Mouse (Mus musculus): ENCODE data around the gene Polr3e. TPM values are rescaled to one million over a fixed set of nuclear protein-coding genes. Genes with fewer than 3 reads are reported as not detected.
A peak's percentile ranks its signal among the peaks of the same experiment; 100 is the strongest.

The Polr3e gene
- polyA plus RNA-seq, 1 experiment from 2014 or later = 44.0 TPM

DNA sequence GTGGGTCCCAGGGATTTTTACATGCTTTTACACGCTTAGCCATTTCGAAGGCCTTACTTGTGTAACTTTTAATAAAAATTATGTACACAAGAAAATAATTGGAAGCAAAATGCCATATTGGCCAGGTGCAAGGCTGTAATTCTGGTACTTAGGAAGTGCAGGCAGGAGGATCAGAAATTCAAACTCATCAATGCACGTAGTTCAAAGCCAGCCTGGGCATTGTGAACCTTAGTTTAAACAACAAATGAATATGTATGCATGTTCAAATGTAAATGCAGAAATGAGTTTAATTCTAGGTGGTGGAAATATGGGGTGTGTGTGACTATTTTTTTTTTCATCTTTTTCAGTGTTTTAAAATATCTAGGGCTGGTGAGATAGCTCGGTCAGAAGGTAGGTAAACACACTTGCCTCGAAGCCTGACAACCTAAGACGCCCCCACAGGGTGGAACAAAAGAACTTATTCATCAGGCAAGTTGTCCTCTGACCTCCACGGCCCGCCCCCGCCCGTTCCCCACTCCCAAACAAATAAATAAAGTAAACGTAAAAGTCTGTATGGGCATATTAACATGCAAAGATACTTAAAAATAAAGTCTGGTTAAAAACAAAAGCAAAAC is 1.2 kb upstream of the Polr3e start:
- Histone ChIP-seq H3K9me3 (replicated peaks) (no peaks in the 10 kb centered on the region), H3K27me3 (no peaks in the 10 kb centered on the region), H3K4me3 (replicated peaks) (peak overlapping the region; percentile 20; the same call in 1 of the 2 replicates), H3K9ac (no peak overlapping the region), H3K4me1 (peaks cover 15% of the 10 kb centered on the region), H3K36me3 (no peaks in the 10 kb centered on the region), H3K4me2 (0 out of 2 replicates have a peak overlapping the region, but pooled peaks have one; percentile 27), H3K27ac (no peak overlapping the region)
- 31% methylated on average over 11 of the region's 11 CpGs for WGBS
- no peak for ATAC-seq (replicated peaks; ENCODE audit: low FRiP score)

DNA sequence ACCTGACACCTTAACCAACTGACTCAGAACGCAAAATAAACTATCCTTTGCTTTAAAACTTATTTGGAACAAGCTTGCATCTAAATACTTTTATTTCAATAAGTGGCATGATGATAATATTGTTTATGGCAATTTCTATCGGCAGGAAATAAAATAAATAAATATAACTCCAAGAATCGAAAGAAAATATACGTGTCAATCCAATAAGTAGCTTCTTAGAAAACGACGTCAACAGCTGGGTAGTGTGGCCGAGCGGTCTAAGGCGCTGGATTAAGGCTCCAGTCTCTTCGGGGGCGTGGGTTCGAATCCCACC is 309 bp upstream of the Polr3e start:
- Histone ChIP-seq H3K4me1 (peaks cover 15% of the 10 kb centered on the region), H3K4me3 (replicated peaks) (peak overlapping the region; percentile 98), H3K4me2 (peak overlapping the region; percentile 68), H3K27me3 (no peaks in the 10 kb centered on the region), H3K9me3 (replicated peaks) (no peaks in the 10 kb centered on the region), H3K36me3 (0 out of 2 replicates have a peak, but pooled peaks cover 6% of the 10 kb centered on the region), H3K27ac (no peak overlapping the region), H3K9ac (no peak overlapping the region)
- WGBS = 7% methylated on average over 12 of the region's 12 CpGs
- no peak; the same call in 1 of the 2 replicates for ATAC-seq (replicated peaks; ENCODE audit: low FRiP score)

- Histone ChIP-seq H3K9me3 (replicated peaks) (no peaks in the 10 kb centered on the region), H3K4me2 (peak overlapping the region; percentile 68), H3K36me3 (peaks cover 14% of the 10 kb centered on the region), H3K27me3 (no peaks in the 10 kb centered on the region), H3K4me1 (peaks cover 15% of the 10 kb centered on the region), H3K9ac (peak overlapping the region; percentile 90), H3K27ac (peak overlapping the region; percentile 78), H3K4me3 (replicated peaks) (peak overlapping the region; percentile 98)
- WGBS = 5% methylated on average over 10 of the region's 10 CpGs
- peak; percentile 55 for ATAC-seq (replicated peaks; ENCODE audit: low FRiP score)
Observed at GRCm38 (mm10) chr7:120918526-120918962, 1.0 kb downstream of the Polr3e start.

DNA sequence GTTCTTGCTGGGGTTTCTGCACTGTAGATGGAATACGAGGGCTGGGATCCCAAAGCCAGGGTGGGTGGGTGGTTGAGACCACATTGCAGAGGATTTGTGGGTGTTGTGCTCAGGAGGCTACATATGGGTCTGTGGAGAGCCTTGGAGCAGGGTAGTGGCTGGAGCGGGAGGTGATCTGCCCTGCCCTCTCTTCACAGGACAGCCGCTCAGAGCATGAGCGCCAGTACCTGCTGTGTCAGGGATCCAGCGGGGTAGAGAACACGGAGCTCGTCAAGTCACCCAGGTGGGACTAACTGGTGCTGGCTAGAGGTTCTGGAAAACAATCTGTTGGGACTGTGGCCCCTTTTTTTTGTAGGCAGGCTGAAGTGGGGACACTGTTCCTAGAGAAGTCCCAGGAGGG is 15.6 kb downstream of the Polr3e start:
- 84% methylated on average over 7 of the region's 7 CpGs for WGBS
- Histone ChIP-seq H3K9me3 (replicated peaks) (no peaks in the 10 kb centered on the region), H3K36me3 (peaks cover 99% of the 10 kb centered on the region), H3K4me1 (no peaks in the 10 kb centered on the region), H3K27me3 (no peaks in the 10 kb centered on the region), H3K4me2 (no peak overlapping the region), H3K4me3 (replicated peaks) (no peak overlapping the region), H3K27ac (no peak overlapping the region), H3K9ac (no peak overlapping the region)
- no peak for ATAC-seq (replicated peaks; ENCODE audit: low FRiP score)

- no peak overlapping the region for H3K4me3 ChIP-seq (replicated peaks)
- peaks cover 99% of the 10 kb centered on the region for H3K36me3 ChIP-seq
- H3K27ac ChIP-seq = no peak overlapping the region
- ATAC-seq (replicated peaks; ENCODE audit: low FRiP score) = no peak
- no peaks in the 10 kb centered on the region for H3K27me3 ChIP-seq
- no peaks in the 10 kb centered on the region for H3K9me3 ChIP-seq (replicated peaks)
- WGBS = 83% methylated on average over 5 of the region's 5 CpGs
- no peak overlapping the region for H3K9ac ChIP-seq
- H3K4me1 ChIP-seq = no peaks in the 10 kb centered on the region
- H3K4me2 ChIP-seq = no peak overlapping the region
Observed at GRCm38 (mm10) chr7:120933680-120934195, 16.2 kb downstream of the Polr3e start.

DNA sequence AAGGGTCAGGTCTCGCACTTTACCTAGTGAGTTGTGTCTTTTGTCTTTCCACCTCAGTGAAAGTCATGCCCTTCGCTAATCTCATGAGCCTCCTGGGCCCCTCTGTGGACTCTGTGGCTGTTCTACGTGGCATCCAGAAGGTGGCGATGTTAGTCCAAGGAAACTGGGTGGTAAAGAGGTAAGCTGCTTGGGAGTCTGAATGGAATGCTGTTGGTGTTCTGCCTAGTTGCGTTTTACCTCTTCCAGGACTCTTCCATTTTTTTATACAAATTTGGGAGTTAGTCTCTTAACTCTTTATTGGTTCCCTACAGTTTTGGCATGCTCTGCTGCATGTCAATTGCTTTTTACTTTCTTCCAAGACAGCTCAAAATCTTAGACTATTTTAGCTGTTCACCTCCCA is 17.2 kb downstream of the Polr3e start:
- 42% methylated on average over 5 of the region's 5 CpGs for WGBS
- H3K9ac ChIP-seq = no peak overlapping the region
- H3K9me3 ChIP-seq (replicated peaks) = no peaks in the 10 kb centered on the region
- peaks cover 99% of the 10 kb centered on the region for H3K36me3 ChIP-seq
- ATAC-seq (replicated peaks; ENCODE audit: low FRiP score) = 0 out of 2 replicates have a peak, but pooled peaks have one; percentile 69
- H3K4me1 ChIP-seq = no peaks in the 10 kb centered on the region
- no peak overlapping the region for H3K27ac ChIP-seq
- H3K4me3 ChIP-seq (replicated peaks) = no peak overlapping the region
- no peaks in the 10 kb centered on the region for H3K27me3 ChIP-seq
- H3K4me2 ChIP-seq = no peak overlapping the region

- Histone ChIP-seq H3K27ac (no peak overlapping the region), H3K36me3 (peaks cover 99% of the 10 kb centered on the region), H3K9me3 (replicated peaks) (no peaks in the 10 kb centered on the region), H3K9ac (no peak overlapping the region), H3K4me1 (no peaks in the 10 kb centered on the region), H3K4me2 (no peak overlapping the region), H3K4me3 (replicated peaks) (no peak overlapping the region), H3K27me3 (no peaks in the 10 kb centered on the region)
- no peak for ATAC-seq (replicated peaks; ENCODE audit: low FRiP score)
- WGBS = 91% methylated on average over 4 of the region's 4 CpGs
Observed at GRCm38 (mm10) chr7:120936522-120936921, 19.0 kb downstream of the Polr3e start.

DNA sequence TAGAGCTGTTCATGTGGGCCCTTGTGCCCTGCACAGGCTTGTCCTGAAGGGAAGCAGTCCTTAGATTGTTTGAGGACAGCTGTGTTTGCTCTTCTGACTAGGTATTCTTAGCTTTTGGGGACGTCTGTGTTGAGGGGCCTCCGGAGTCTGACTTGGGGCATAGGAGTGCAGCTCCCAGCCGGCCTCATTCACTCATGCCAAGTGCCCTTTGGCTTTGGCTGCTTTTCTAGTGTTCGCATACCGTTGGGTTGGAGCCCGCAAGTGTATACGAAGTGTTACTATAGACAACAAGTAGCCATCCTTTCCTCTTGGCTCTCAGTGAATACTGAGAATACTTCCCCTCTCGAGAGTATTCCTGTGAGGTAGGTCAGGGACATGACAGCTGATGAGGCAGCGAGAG is 20.7 kb downstream of the Polr3e start:
- H3K4me3 ChIP-seq (replicated peaks) = no peak overlapping the region
- no peak overlapping the region for H3K27ac ChIP-seq
- H3K4me2 ChIP-seq = no peak overlapping the region
- no peaks in the 10 kb centered on the region for H3K9me3 ChIP-seq (replicated peaks)
- 89% methylated on average over 9 of the region's 9 CpGs for WGBS
- no peak overlapping the region for H3K9ac ChIP-seq
- H3K4me1 ChIP-seq = 0 out of 2 replicates have a peak, but pooled peaks cover 2% of the 10 kb centered on the region
- peaks cover 99% of the 10 kb centered on the region for H3K36me3 ChIP-seq
- no peaks in the 10 kb centered on the region for H3K27me3 ChIP-seq
- ATAC-seq (replicated peaks; ENCODE audit: low FRiP score) = no peak

DNA sequence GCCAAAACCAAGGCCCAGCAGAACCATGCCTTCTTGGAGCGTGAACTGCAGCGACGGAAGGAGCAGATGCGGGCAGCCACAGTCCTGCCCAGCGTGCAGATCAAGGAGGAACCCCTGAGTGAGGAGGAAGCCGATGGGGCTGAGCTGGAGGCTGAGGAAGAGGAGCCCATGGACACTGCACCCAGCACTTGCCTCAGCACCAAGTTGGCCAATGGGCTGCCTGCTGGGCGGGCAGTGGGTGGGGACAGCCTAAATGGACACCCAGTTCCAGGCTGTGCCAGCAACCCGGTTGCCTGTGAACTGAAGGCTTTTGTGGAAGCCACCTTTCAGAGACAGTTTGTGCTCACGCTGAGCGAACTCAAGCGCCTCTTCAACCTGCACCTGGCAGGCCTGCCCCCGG is 22.8 kb downstream of the Polr3e start:
- peaks cover 94% of the 10 kb centered on the region for H3K36me3 ChIP-seq
- H3K27me3 ChIP-seq = no peaks in the 10 kb centered on the region
- no peak overlapping the region for H3K4me3 ChIP-seq (replicated peaks)
- H3K9ac ChIP-seq = no peak overlapping the region
- 0 out of 2 replicates have a peak, but pooled peaks cover 2% of the 10 kb centered on the region for H3K4me1 ChIP-seq
- peak; percentile 21; the same call in 1 of the 2 replicates for ATAC-seq (replicated peaks; ENCODE audit: low FRiP score)
- H3K4me2 ChIP-seq = no peak overlapping the region
- 90% methylated on average over 12 of the region's 12 CpGs for WGBS
- H3K27ac ChIP-seq = no peak overlapping the region
- H3K9me3 ChIP-seq (replicated peaks) = no peaks in the 10 kb centered on the region

- Histone ChIP-seq H3K27me3 (no peaks in the 10 kb centered on the region), H3K4me3 (replicated peaks) (no peak overlapping the region), H3K4me1 (0 out of 2 replicates have a peak, but pooled peaks cover 2% of the 10 kb centered on the region), H3K4me2 (no peak overlapping the region), H3K9ac (no peak overlapping the region), H3K27ac (no peak overlapping the region), H3K36me3 (peaks cover 93% of the 10 kb centered on the region), H3K9me3 (replicated peaks) (no peaks in the 10 kb centered on the region)
- WGBS = 96% methylated on average over 6 of the region's 6 CpGs
- no peak for ATAC-seq (replicated peaks; ENCODE audit: low FRiP score)
Observed at GRCm38 (mm10) chr7:120941214-120941613, 23.7 kb downstream of the Polr3e start.

DNA sequence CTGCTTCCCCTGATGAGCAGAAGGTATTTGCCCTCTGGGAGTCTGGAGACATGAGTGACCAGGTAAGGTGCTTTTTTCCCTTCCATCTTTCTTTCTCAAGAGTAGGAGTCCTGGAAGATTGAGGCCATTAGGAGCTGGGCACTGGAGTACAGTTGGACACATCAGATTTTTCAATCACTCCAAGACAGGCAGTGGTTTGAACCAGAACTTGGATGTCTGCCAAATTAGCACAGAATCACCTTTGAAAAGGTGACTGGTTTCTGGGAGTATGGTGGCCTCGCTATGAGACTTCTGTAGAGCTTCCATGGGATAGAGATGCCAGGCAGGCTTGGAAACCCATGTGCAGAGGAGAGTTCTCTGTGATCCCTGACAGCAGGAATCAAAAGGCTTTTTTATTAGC is 25.0 kb downstream of the Polr3e start:
- WGBS = 78% methylated on average over 1 of the region's 1 CpGs
- H3K4me3 ChIP-seq (replicated peaks) = no peak overlapping the region
- H3K27ac ChIP-seq = no peak overlapping the region
- no peak overlapping the region for H3K9ac ChIP-seq
- H3K36me3 ChIP-seq = peaks cover 85% of the 10 kb centered on the region
- ATAC-seq (replicated peaks; ENCODE audit: low FRiP score) = no peak
- H3K9me3 ChIP-seq (replicated peaks) = no peaks in the 10 kb centered on the region
- H3K27me3 ChIP-seq = no peaks in the 10 kb centered on the region
- 0 out of 2 replicates have a peak, but pooled peaks cover 2% of the 10 kb centered on the region for H3K4me1 ChIP-seq
- H3K4me2 ChIP-seq = no peak overlapping the region

GRCm38 (mm10) chr7:120943936-120944509 is 26.5 kb downstream of the Polr3e start:
- ATAC-seq (replicated peaks; ENCODE audit: low FRiP score) = 0 out of 2 replicates have a peak, but pooled peaks have one; percentile 46
- H3K27ac ChIP-seq = no peak overlapping the region
- H3K4me2 ChIP-seq = no peak overlapping the region
- 0 out of 2 replicates have a peak, but pooled peaks cover 2% of the 10 kb centered on the region for H3K4me1 ChIP-seq
- H3K9ac ChIP-seq = no peak overlapping the region
- H3K27me3 ChIP-seq = no peaks in the 10 kb centered on the region
- 57% methylated on average over 7 of the region's 8 CpGs for WGBS
- peaks cover 84% of the 10 kb centered on the region for H3K36me3 ChIP-seq
- no peaks in the 10 kb centered on the region for H3K9me3 ChIP-seq (replicated peaks)
- H3K4me3 ChIP-seq (replicated peaks) = no peak overlapping the region

Data from kidney, embryonic 15.5 days (tissue).